Mouse (Mus musculus): Measurements from ENCODE around the gene Spg7.

GRCm38 (mm10) chr8:123041008-123041773 lies 21.6 kb upstream of the Spg7 start:
- no peak for TF ChIP-seq CTCF (IDR thresholded peaks at IDR 0.05; ENCODE audit: borderline replicate concordance, control insufficient read depth, extremely low read depth, insufficient read depth, low read length, poor library complexity)
- TF ChIP-seq POLR2A (IDR thresholded peaks at IDR 0.05; ENCODE audit: control insufficient read depth, extremely low read depth, insufficient read depth, low read length, poor library complexity) = no peak
